Mouse (Mus musculus) brain, embryonic 14.5 days (tissue): ENCODE results near the gene Ocel1.

Experiments used
- CTCF ChIP-seq: fragments of 200-500 bp; IDR thresholded peaks from 2 replicates; pipeline ENCODE4 v1.5.1; 2012; ENCODE audit warnings: inconsistent platforms, mild to moderate bottlenecking, moderate library complexity, borderline replicate concordance; ENCODE audit not compliant: insufficient read depth, insufficient read length; ENCODE audit errors: extremely low read depth
- POLR2A ChIP-seq: fragments of 200-500 bp; IDR thresholded peaks from 2 replicates; pipeline ENCODE4 v1.6.1; 2012; ENCODE audit warnings: mild to moderate bottlenecking, inconsistent platforms, borderline replicate concordance; ENCODE audit not compliant: poor library complexity, insufficient read depth, insufficient read length, severe bottlenecking; ENCODE audit errors: extremely low read depth

GRCm38 (mm10) chr8:71371236-71371848 lies at the start of gene Ocel1:
- TF ChIP-seq POLR2A (peak; percentile 45; the same call in 1 of the 2 replicates), CTCF (peak; percentile 80)
